10 mouse cellular contexts compared by ENCODE assay signal in genomic region chr15:102115731-102116231, GRCm38 (mm10). TPM values are rescaled to one million over a fixed set of nuclear protein-coding genes. Genes with fewer than 3 reads are reported as not detected.
DNase-seq lines count a peak whose midpoint lies in the region; ATAC-seq and TF ChIP-seq lines count a peak whose summit lies in the region.
"Had no signal": no experiment of that assay in that cellular context is flagged by ENCODE, and none has a peak within 500 bp of the region (broad histone marks: within the 10 kb centered on the region; RNA-seq: fewer than 3 reads in every experiment).

No protein-coding gene starts in this region.

- TF ChIP-seq EP300 in heart, adult 2 months (IDR thresholded peaks at IDR 0.05; ENCODE audit: insufficient read depth, low read depth, low read length) = 0 out of 2 replicates have a peak, but pooled peaks have one; percentile 26

- no peak overlapping the region for H3K9ac ChIP-seq in heart, adult 2 months (ENCODE audit: low read depth, low read length)
- no peak overlapping the region for H3K9ac ChIP-seq in neural tube, embryonic 13.5 days
- H3K9ac ChIP-seq in embryonic facial prominence, embryonic 14.5 days (ENCODE audit: low read depth, low read length) = no peak overlapping the region
- H3K9ac ChIP-seq: liver, embryonic 15.5 days had no signal

- peaks cover 31% of the 10 kb centered on the region for H3K4me1 ChIP-seq in heart, adult 2 months (ENCODE audit: control insufficient read depth, insufficient read depth, low read length)
- H3K4me1 ChIP-seq in neural tube, embryonic 13.5 days (replicated peaks) = peaks cover 35% of the 10 kb centered on the region
- 0 out of 2 replicates have a peak, but pooled peaks cover 3% of the 10 kb centered on the region for H3K4me1 ChIP-seq in embryonic facial prominence, embryonic 14.5 days (ENCODE audit: control insufficient read depth, insufficient read depth, low read length)

- intact Hi-C loops in heart, adult 2 months (cut with DNase I) = loop anchor here (10.0 kb wide), 1 partner anchor 109 kb away; no protein-coding TSS in a partner anchor

- 42% methylated on average over 9 of the region's 9 CpGs for WGBS in heart, adult 2 months
- WGBS in neural tube, embryonic 13.5 days = 71% methylated on average over 9 of the region's 9 CpGs
- WGBS in embryonic facial prominence, embryonic 14.5 days = 74% methylated on average over 9 of the region's 9 CpGs

- H3K9me3 ChIP-seq in neural tube, embryonic 13.5 days = no peaks in the 10 kb centered on the region
- H3K9me3 ChIP-seq in embryonic facial prominence, embryonic 14.5 days (ENCODE audit: control insufficient read depth, low read length) = no peaks in the 10 kb centered on the region
- H3K9me3 ChIP-seq: liver, embryonic 15.5 days had no signal

- TF ChIP-seq CTCF in heart, adult 2 months (IDR thresholded peaks at IDR 0.05) = no peak

- H3K36me3 ChIP-seq in heart, adult 2 months (ENCODE audit: control insufficient read depth, insufficient read depth, low read length) = peaks cover 31% of the 10 kb centered on the region
- peaks cover 57% of the 10 kb centered on the region for H3K36me3 ChIP-seq in neural tube, embryonic 13.5 days
- peaks cover 91% of the 10 kb centered on the region for H3K36me3 ChIP-seq in embryonic facial prominence, embryonic 14.5 days (ENCODE audit: control insufficient read depth, insufficient read depth, low read length)

- H3K4me3 ChIP-seq in heart, adult 2 months = no peak overlapping the region
- no peak overlapping the region for H3K4me3 ChIP-seq in neural tube, embryonic 13.5 days
- H3K4me3 ChIP-seq in embryonic facial prominence, embryonic 14.5 days (ENCODE audit: low read depth, low read length) = no peak overlapping the region
- H3K4me3 ChIP-seq: liver, embryonic 15.5 days had no signal

- no peaks in the 10 kb centered on the region for H3K79me2 ChIP-seq in heart, adult 2 months (replicated peaks; ENCODE audit: control insufficient read depth, insufficient read depth, low read length)

- ATAC-seq in neural tube, embryonic 13.5 days (ENCODE audit: low read depth) = no peak
- no peak for ATAC-seq in embryonic facial prominence, embryonic 14.5 days (ENCODE audit: low read depth)

- H3K27ac ChIP-seq in heart, adult 2 months = no peak overlapping the region
- H3K27ac ChIP-seq in neural tube, embryonic 13.5 days (replicated peaks) = peak overlapping the region; percentile 62
- 0 out of 2 replicates have a peak overlapping the region, but pooled peaks have one; percentile 68 for H3K27ac ChIP-seq in embryonic facial prominence, embryonic 14.5 days (replicated peaks; ENCODE audit: low read depth, low read length)
- H3K27ac ChIP-seq: liver, embryonic 15.5 days had no signal

- no peaks in the 10 kb centered on the region for H3K27me3 ChIP-seq in heart, adult 2 months (ENCODE audit: control insufficient read depth, insufficient read depth, low read length)
- H3K27me3 ChIP-seq in neural tube, embryonic 13.5 days = no peaks in the 10 kb centered on the region
- H3K27me3 ChIP-seq in embryonic facial prominence, embryonic 14.5 days (replicated peaks; ENCODE audit: control insufficient read depth, insufficient read depth, low read length) = no peaks in the 10 kb centered on the region
- H3K27me3 ChIP-seq: liver, embryonic 15.5 days had no signal

- peak; percentile 30 to 34 for DNase-seq in heart, adult 2 months
- DNase-seq in heart, adult 8-10 months (ENCODE audit: low spot score) = no peak
- DNase-seq in neural tube, embryonic 10.5 days (ENCODE audit: extremely low spot score, low spot score) = no peak
- no peak for DNase-seq in embryonic facial prominence, embryonic 14.5 days (ENCODE audit: low spot score)
- peak; percentile 56 for DNase-seq in naive thymus-derived CD4-positive, alpha-beta T cell, adult 2 months (ENCODE audit: low read depth)
- no peak for DNase-seq in embryo, embryonic 11 days
- no peak for DNase-seq in layer of hippocampus, postnatal 36 days
- DNase-seq: gastrocnemius, postnatal 10 days had no signal

- no peak; the same call in 1 of the 2 replicates for TF ChIP-seq POLR2A in heart, adult 2 months (IDR thresholded peaks at IDR 0.05; ENCODE audit: insufficient read depth, low read depth, low read length)

- no peak overlapping the region for H3K4me2 ChIP-seq in neural tube, embryonic 13.5 days
- no peak overlapping the region for H3K4me2 ChIP-seq in embryonic facial prominence, embryonic 14.5 days (ENCODE audit: low read depth, low read length)
- H3K4me2 ChIP-seq: liver, embryonic 15.5 days had no signal

RNA-seq across cellular contexts. Expression of gene Tns2, which starts 15.6 kb away (rescaled TPM):
- total RNA-seq in heart, adult 2 months (2021) = 100 to 1,000 TPM; 114 to 130 TPM
- polyA plus RNA-seq in heart, adult 2 months (2012; rRNA removed) = 157 and 184 TPM in 2 replicates
- total RNA-seq in heart, adult 8-10 months (2022) = 100 to 1,000 TPM; 123 to 146 (median 133) TPM
- polyA plus RNA-seq in neural tube, embryonic 13.5 days (2015; fragmentation: Nextera tagmentation; extraction: Ambion mirVana) = 10.5 and 15.9 TPM in 2 replicates
- 45.9 and 56.4 TPM in 2 replicates for polyA plus RNA-seq in embryonic facial prominence, embryonic 14.5 days (2014; fragmentation: Nextera tagmentation; extraction: Ambion mirVana)
- 10 to 100 TPM; 10.7 to 22.0 TPM for total RNA-seq in layer of hippocampus, postnatal 36 days (2021)

RNA-seq across cellular contexts. Expression of gene Spryd3, which starts 20.3 kb away (rescaled TPM):
- total RNA-seq in heart, adult 2 months (2021) = 10 to 100 TPM; 13.4 to 14.2 TPM
- polyA plus RNA-seq in heart, adult 2 months (2012; rRNA removed) = 23.1 and 24.2 TPM in 2 replicates
- 10 to 100 TPM; 13.2 to 16.8 (median 15.6) TPM for total RNA-seq in heart, adult 8-10 months (2022)
- 54.1 and 55.9 TPM in 2 replicates for polyA plus RNA-seq in neural tube, embryonic 13.5 days (2015; fragmentation: Nextera tagmentation; extraction: Ambion mirVana)
- 19.2 TPM in 2 replicates for polyA plus RNA-seq in embryonic facial prominence, embryonic 14.5 days (2014; fragmentation: Nextera tagmentation; extraction: Ambion mirVana)
- total RNA-seq in layer of hippocampus, postnatal 36 days (2021) = 100 to 1,000 TPM; 141 to 151 TPM

RNA-seq across cellular contexts. Expression of gene Igfbp6, which starts 28.4 kb away (rescaled TPM):
- total RNA-seq in heart, adult 2 months (2021) = 10 to 100 TPM; 28.9 to 31.7 TPM
- polyA plus RNA-seq in heart, adult 2 months (2012; rRNA removed) = 47.6 and 56.1 TPM in 2 replicates
- 10 to 100 TPM; 20.6 to 52.4 (median 26.0) TPM for total RNA-seq in heart, adult 8-10 months (2022)
- 0.36 and 1.2 TPM in 2 replicates for polyA plus RNA-seq in neural tube, embryonic 13.5 days (2015; fragmentation: Nextera tagmentation; extraction: Ambion mirVana)
- 15.0 and 20.1 TPM in 2 replicates for polyA plus RNA-seq in embryonic facial prominence, embryonic 14.5 days (2014; fragmentation: Nextera tagmentation; extraction: Ambion mirVana)
- total RNA-seq in layer of hippocampus, postnatal 36 days (2021) = 1 to 10 TPM; 8.2 to 8.9 TPM

RNA-seq across cellular contexts. Expression of gene Soat2, which starts 34.5 kb away (rescaled TPM):
- under 1 TPM in 1 of 2 experiments, not detected in 1; 0.09 TPM for total RNA-seq in heart, adult 2 months (2021)
- 0.12 and 0.16 TPM in 2 replicates for polyA plus RNA-seq in heart, adult 2 months (2012; rRNA removed)
- total RNA-seq in heart, adult 8-10 months (2022) = under 1 TPM in 3 of 4 experiments, not detected in 1; 0.11 to 0.13 (median 0.12) TPM
- 0.11 TPM in 1 of 2 replicates, not detected in the other for polyA plus RNA-seq in neural tube, embryonic 13.5 days (2015; fragmentation: Nextera tagmentation; extraction: Ambion mirVana)
- polyA plus RNA-seq in embryonic facial prominence, embryonic 14.5 days (2014; fragmentation: Nextera tagmentation; extraction: Ambion mirVana) = 0.17 and 0.63 TPM in 2 replicates
- under 1 TPM in 1 of 2 experiments, not detected in 1; 0.23 TPM for total RNA-seq in layer of hippocampus, postnatal 36 days (2021)

RNA-seq across cellular contexts. Expression of gene Eif4b, which starts 42.2 kb away (rescaled TPM):
- total RNA-seq in heart, adult 2 months (2021) = 100 to 1,000 TPM; 138 to 177 TPM
- 50.7 and 87.9 TPM in 2 replicates for polyA plus RNA-seq in heart, adult 2 months (2012; rRNA removed)
- 100 to 1,000 TPM; 161 to 190 (median 169) TPM for total RNA-seq in heart, adult 8-10 months (2022)
- 81.2 and 90.3 TPM in 2 replicates for polyA plus RNA-seq in neural tube, embryonic 13.5 days (2015; fragmentation: Nextera tagmentation; extraction: Ambion mirVana)
- polyA plus RNA-seq in embryonic facial prominence, embryonic 14.5 days (2014; fragmentation: Nextera tagmentation; extraction: Ambion mirVana) = 123 and 141 TPM in 2 replicates
- total RNA-seq in layer of hippocampus, postnatal 36 days (2021) = 100 to 1,000 TPM; 179 to 182 TPM

Comparison
In these comparisons a context has a peak if more than half of its experiments do, and no peak if none do; other contexts are left out.
1. DNase-seq: peak in heart, adult 2 months (2 of 2) and naive thymus-derived CD4-positive, alpha-beta T cell, adult 2 months (single experiment); none in heart, adult 8-10 months (single experiment), neural tube, embryonic 10.5 days (single experiment), embryonic facial prominence, embryonic 14.5 days (single experiment), embryo, embryonic 11 days (single experiment) and layer of hippocampus, postnatal 36 days (0 of 2).
2. RNA of gene Tns2, which starts 15.6 kb away (total RNA-seq): 123 to 146 TPM in heart, adult 8-10 months and 114 to 130 TPM in heart, adult 2 months; 10.7 to 22.0 TPM in layer of hippocampus, postnatal 36 days; every median in the first group is over 4 times any median in the second.
3. RNA of gene Spryd3, which starts 20.3 kb away (total RNA-seq): 141 to 151 TPM in layer of hippocampus, postnatal 36 days; 13.2 to 16.8 TPM in heart, adult 8-10 months and 13.4 to 14.2 TPM in heart, adult 2 months; every median in the first group is over 4 times any median in the second.